Mouse (Mus musculus) c-Kit-positive CD71-negative TER-119-negative erythroid progenitor cells, embryonic 14.5 days (primary cell): ENCODE results near the gene Itpr2.
A peak's percentile ranks its signal among the peaks of the same experiment; 100 is the strongest.

Experiments
- DNase-seq: peaks from one replicate; pipeline ENCODE4 v3.0.0-alpha.2; 2013; ENCODE audit warnings: low read depth

Gene Itpr2

GRCm38 (mm10) chr6:146414094-146414493 lies 87.9 kb downstream of the Itpr2 start:
- no peak for DNase-seq

GRCm38 (mm10) chr6:146411446-146412070 lies 90.5 kb downstream of the Itpr2 start:
- no peak for DNase-seq

- no peak for DNase-seq
Observed at GRCm38 (mm10) chr6:146410427-146410810, 91.6 kb downstream of the Itpr2 start.

- DNase-seq, result peak; percentile 82
Observed at GRCm38 (mm10) chr6:146409692-146410426, 92.2 kb downstream of the Itpr2 start.

GRCm38 (mm10) chr6:146405380-146405779 lies 96.6 kb downstream of the Itpr2 start:
- peak; percentile 31 for DNase-seq

- DNase-seq, result no peak
Observed at GRCm38 (mm10) chr6:146404876-146405275, 97.1 kb downstream of the Itpr2 start.

GRCm38 (mm10) chr6:146404156-146404555 lies 97.9 kb downstream of the Itpr2 start:
- DNase-seq, result no peak

GRCm38 (mm10) chr6:146402905-146403642 lies 98.9 kb downstream of the Itpr2 start:
- DNase-seq, result no peak

- DNase-seq, result no peak
Observed at GRCm38 (mm10) chr6:146397803-146398202, 104.2 kb downstream of the Itpr2 start.

GRCm38 (mm10) chr6:146396253-146396652 lies 105.8 kb downstream of the Itpr2 start:
- DNase-seq, result no peak

- DNase-seq, result no peak
Observed at GRCm38 (mm10) chr6:146395616-146396015, 106.4 kb downstream of the Itpr2 start.

- DNase-seq, result no peak
Observed at GRCm38 (mm10) chr6:146392188-146392587, 109.8 kb downstream of the Itpr2 start.

- no peak for DNase-seq
Observed at GRCm38 (mm10) chr6:146390159-146390558, 111.9 kb downstream of the Itpr2 start.

GRCm38 (mm10) chr6:146388010-146388409 lies 114.0 kb downstream of the Itpr2 start:
- no peak for DNase-seq

- DNase-seq, result no peak
Observed at GRCm38 (mm10) chr6:146387039-146387713, 114.8 kb downstream of the Itpr2 start.

GRCm38 (mm10) chr6:146379263-146379662 lies 122.8 kb downstream of the Itpr2 start:
- DNase-seq, result no peak

GRCm38 (mm10) chr6:146371511-146371910 lies 130.5 kb downstream of the Itpr2 start:
- no peak for DNase-seq

- DNase-seq, result no peak
Observed at GRCm38 (mm10) chr6:146366180-146366579, 135.8 kb downstream of the Itpr2 start.

GRCm38 (mm10) chr6:146357911-146358310 lies 144.1 kb downstream of the Itpr2 start:
- DNase-seq, result no peak

GRCm38 (mm10) chr6:146352258-146352805 lies 149.7 kb downstream of the Itpr2 start:
- DNase-seq, result no peak

- no peak for DNase-seq
Observed at GRCm38 (mm10) chr6:146351816-146352215, 150.2 kb downstream of the Itpr2 start.

- no peak for DNase-seq
Observed at GRCm38 (mm10) chr6:146347568-146347967, 154.5 kb downstream of the Itpr2 start.
